Mouse (Mus musculus) testis, adult 10 weeks (tissue): ENCODE data around the gene Sin3b. TPM values are rescaled to one million over a fixed set of nuclear protein-coding genes. Genes with fewer than 3 reads are reported as not detected.

ENCODE experiments used
- polyA plus RNA-seq: library from polyadenylated mRNA; stranded (reverse); fragments of 350-450 nt; fragmentation: Illumina TruSeq; extraction: RNeasy Lipid Tissue Mini Kit (QIAGEN cat#74804); gene quantifications from one replicate; pipeline ENCODE4 v1.2.3, GENCODE M21; 2014; ENCODE audit warnings: low read depth, low replicate concordance

Sin3b gene
- 44.1 TPM for polyA plus RNA-seq

DNA sequence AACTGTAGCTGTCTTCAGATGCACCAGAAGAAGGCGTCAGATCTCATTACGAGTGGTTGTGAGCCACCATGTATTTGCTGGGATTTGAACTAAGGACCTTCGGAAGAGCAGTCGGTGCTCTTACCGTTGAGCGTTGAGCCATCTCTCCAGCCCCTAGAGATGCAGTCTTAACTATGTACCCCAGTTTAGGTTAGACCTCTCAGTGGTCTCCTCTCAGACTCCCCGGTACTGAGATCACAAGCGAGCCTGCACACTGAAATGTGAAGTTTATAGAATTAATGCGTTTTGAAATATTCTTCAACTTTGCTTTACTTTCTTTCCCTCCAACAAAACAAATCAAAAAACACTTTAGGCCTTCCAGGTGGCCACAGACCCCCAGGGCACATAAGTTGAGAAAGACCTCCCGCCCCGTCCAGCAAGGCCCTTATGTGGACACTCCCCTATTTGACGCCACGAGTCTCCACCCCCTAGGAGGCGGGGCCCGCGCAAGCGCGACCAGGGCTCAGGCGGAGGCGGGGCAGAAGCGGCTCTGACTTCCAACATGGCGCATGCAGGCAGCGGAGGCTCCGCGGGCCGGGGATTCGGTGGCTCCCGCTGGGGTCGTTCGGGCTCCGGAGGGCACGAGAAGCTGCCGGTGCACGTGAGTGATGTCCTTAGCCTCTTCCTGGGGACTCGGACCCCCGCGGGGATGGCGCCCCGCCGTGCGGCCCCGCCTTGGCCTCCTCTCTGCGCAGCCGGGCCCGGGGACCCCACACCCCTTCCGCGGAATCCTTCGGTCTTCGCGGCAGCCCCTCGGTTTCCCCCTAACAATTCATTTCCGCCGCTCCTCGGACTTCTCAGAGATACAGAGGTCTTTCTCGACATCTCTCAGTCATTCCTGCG, at the start of gene Sin3b:
Gene Sin3b, plus strand, starts transcription at position 517 of the 882 bp plus-strand sequence.

DNA sequence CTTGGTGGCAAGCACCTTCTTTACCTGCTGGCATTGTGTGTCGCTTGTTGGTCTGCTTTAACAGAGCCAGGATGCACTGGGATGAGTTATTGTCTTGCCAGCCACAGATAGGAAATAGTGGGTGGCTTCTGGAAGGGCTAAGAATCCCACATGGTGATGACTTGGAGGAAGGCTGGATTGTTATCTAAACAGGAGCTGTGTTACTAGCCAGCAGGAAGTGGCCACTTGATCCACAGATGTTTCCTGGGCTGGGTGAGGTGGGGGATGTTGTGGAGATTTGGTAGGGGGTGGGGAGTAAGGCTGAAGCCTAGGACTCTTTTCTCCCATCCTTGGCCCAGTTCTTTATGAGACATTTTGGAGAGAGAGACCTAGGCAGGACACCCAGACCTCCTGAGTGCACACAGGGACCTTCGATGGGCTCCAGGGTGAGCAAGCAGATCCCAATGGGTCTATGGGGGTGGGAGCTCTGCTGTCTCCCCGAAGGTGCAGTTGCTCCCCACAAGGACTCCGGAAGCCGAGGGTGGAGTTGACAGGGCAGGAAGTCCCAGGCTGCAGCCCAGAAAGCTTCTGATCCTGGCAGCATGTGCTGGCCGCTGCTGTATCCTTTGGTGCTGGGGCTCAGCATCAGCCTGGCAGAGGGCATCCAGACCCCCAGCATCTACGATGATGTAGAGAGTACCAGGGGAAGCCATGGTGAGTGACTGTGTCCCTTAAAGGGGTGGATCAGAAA, 38.4 kb downstream of the Sin3b start, which contains the start of gene F2rl3:
Gene F2rl3, plus strand, starts transcription at position 559 of the 730 bp plus-strand sequence.

Other genes starting within 250 kb of the Sin3b start
- gene Cherp, start 248.1 kb upstream of the Sin3b start, polyA plus RNA-seq: 4.6 TPM
- 3.0 TPM for gene Slc35e1, start 230.7 kb upstream of the Sin3b start, polyA plus RNA-seq
- gene Med26, start 175.0 kb upstream of the Sin3b start, polyA plus RNA-seq: 17.1 TPM
- gene Smim7, start 152.2 kb upstream of the Sin3b start, polyA plus RNA-seq: 16.0 TPM
- 0.28 TPM for gene Tmem38a, start 151.2 kb upstream of the Sin3b start, polyA plus RNA-seq
- gene Nwd1, start 76.6 kb upstream of the Sin3b start, polyA plus RNA-seq: 0.20 TPM
- gene F2rl3, start 38.6 kb downstream of the Sin3b start, polyA plus RNA-seq: not detected